Mouse (Mus musculus): ENCODE data around the gene Det1.

GRCm38 (mm10) chr7:78837250-78837649 is 9.8 kb downstream of the Det1 start:
- TF ChIP-seq CTCF (IDR thresholded peaks at IDR 0.05), result no peak
- TF ChIP-seq EP300 (IDR thresholded peaks at IDR 0.05), result no peak

Data from lung, postnatal 0 days (tissue).